Mouse (Mus musculus) heart, adult 2 months (tissue): ENCODE measurements around the gene Tmem50a.

ENCODE experiments used
- CTCF ChIP-seq: fragments of 200-600 bp; IDR thresholded peaks from 2 replicates; pipeline ENCODE4 v1.8.1; 2022; ENCODE audit warnings: antibody characterized with exemption, mild to moderate bottlenecking, moderate library complexity
- POLR2A ChIP-seq: fragments of 200-500 bp; IDR thresholded peaks from 2 replicates; pipeline ENCODE4 v1.6.1; 2011; ENCODE audit warnings: mild to moderate bottlenecking, low read depth, low read length, control low read depth; ENCODE audit not compliant: insufficient read depth

GRCm38 (mm10) chr4:134955845-134956244 lies 41.0 kb upstream of the Tmem50a start:
- TF ChIP-seq CTCF (no peak), POLR2A (no peak)
